Mouse (Mus musculus) heart, adult 2 months (tissue): Measurements from ENCODE around the gene Fzr1.
A peak's percentile ranks its signal among the peaks of the same experiment; 100 is the strongest.

Source experiments
- CTCF ChIP-seq: fragments of 200-600 bp; IDR thresholded peaks from 2 replicates; pipeline ENCODE4 v1.8.1; 2022; ENCODE audit warnings: antibody characterized with exemption, mild to moderate bottlenecking, moderate library complexity
- EP300 ChIP-seq: fragments of 200-500 bp; IDR thresholded peaks from 2 replicates; pipeline ENCODE4 v1.6.1; 2011; ENCODE audit warnings: low read depth, low read length, control low read depth; ENCODE audit not compliant: insufficient read depth
- POLR2A ChIP-seq: fragments of 200-500 bp; IDR thresholded peaks from 2 replicates; pipeline ENCODE4 v1.6.1; 2011; ENCODE audit warnings: mild to moderate bottlenecking, low read depth, low read length, control low read depth; ENCODE audit not compliant: insufficient read depth

DNA sequence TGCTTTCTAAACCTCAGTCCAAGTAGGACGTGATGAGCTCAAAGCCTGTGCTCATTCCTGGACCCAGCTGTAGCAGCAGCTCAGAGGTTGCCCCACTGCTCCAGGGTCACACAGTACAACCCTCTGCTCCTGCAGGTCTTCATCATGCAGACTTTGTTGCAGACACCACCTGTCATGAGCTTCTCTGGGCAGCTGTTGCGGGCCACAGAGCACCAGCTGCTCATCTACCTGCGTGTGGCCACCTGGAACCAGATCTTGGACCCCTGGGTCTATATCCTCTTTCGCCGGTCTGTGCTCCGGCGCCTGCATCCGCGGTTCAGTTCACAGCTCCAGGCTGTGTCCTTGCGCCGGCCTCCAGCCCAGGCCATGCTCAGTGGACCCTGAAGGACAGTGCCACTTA lies 44.0 kb downstream of the Fzr1 start:
- TF ChIP-seq CTCF (no peak), POLR2A (0 out of 2 replicates have a peak, but pooled peaks have one; percentile 9), EP300 (no peak)
